Mouse (Mus musculus) thymus, postnatal 36 days (tissue): ENCODE measurements at regions not wholly inside any gene's neighbourhood (a gene's known extent, or its start where the extent isn't known, plus 50 kb on each side); places are given as distances from the start of the nearest gene placed in this dataset.

ENCODE experiments used
- DNase-seq, 2 experiments: peaks; one replicate each; pipeline ENCODE4 v3.0.0; 2022; ENCODE audit warnings: mixed read lengths in 2 of 2

GRCm38 (mm10) chr14:36618459-36619085, 350.0 kb downstream of the Ccser2 start:
- DNase-seq, result no peak

DNA sequence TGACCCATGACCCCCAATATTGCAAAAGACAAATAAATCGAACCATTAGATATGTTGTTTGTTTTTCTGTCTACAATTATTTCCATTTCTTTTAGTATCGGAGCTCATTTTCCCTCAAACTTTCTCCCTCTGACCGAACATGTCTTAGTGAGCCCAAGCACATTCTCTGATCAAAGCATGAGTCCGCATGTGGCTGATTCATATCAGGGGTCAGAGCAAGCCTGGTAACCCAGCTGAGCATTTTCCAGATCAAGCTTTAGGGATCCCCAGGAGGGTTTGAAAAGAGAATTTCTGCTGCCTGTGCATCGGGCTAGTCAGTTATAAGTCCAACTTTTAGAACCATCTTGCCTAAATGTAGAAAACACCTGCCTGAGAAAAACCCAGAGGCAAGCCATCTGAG, 350.6 kb downstream of the Ccser2 start:
- DNase-seq, result no peak

DNA sequence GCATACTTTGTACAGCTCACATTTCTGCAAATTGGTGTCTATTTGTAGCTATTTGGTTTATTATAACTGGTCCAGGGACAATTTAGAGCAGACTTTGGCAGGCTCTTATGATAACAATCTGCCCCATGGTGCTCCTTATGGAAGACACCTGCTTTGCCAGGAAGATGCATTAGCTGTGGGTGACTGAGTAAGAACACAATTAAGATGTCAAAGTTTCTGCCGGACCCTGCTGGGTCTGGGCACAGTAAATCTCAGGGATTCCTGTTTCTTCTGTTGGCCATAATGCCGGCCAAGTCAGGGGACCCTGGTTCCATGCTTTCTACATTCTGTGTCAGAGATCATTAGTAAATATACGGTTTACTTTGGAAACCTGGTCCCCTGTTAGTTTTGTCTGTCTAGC, 353.7 kb downstream of the Ccser2 start:
- DNase-seq, result no peak

- DNase-seq, result no peak
Observed at GRCm38 (mm10) chr14:36612860-36613259, 355.7 kb downstream of the Ccser2 start.

DNA sequence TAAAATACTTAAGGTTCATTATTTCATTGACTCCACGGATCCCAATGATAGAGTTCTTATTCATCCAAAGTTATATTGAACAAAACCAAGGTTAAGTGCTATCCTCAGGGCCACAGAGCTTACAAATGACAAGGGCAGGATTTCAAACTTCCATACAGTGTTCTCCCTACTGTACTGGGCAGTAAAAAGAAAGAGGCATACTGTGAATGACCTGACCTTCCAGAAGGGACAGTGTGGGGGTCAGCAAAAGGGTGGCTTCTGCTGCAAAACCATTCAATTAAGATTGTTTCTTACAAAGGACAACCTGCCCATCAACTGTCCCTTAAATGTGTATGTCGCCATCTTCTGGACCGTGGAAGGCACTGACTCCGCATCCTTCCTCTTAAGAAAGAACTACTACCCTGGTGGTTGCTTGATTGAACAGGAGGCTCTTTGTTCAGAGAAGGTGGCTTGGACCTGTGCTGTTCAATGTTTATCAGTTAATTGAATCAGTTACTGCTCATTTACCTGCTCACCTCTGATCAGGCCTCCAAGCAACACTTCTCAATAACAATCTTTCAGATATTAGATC, 384.4 kb downstream of the Ccser2 start:
- peak in 1 of 2 experiments; percentile 2 for DNase-seq

DNA sequence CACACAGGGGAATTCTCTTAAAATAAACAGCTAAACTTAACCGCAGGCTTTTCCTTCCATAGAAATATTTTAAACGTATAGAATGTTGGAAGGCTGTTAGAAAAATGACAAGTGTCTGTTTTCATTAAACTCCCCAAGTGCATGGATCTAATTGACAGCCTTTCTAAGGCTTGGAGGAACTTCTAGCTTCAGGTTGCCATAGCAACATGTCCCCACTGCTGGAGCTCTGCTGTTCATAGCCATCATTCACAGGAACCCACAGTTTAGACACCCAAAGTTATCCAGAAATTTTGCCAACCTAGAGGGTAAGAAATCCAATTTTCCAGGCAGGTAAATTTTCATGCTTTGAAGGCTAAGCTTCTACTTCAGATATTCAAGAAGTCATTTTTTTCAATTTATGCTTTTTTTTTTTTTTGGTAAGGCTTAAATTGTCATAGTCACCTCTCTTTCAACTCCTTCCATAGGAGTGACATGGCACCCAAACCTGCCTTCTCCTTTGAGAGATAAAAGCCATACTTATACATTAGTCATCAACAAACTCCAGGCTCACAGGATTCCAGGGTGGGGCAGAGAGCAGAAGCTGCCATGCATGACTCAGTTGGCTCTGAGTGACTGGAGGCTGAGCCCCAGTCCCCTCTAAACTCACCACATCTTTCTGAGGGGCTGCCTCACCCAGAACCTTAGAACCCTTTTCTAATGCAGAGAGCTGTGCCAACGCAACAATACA, 385.1 kb downstream of the Ccser2 start:
- DNase-seq, result no peak

DNA sequence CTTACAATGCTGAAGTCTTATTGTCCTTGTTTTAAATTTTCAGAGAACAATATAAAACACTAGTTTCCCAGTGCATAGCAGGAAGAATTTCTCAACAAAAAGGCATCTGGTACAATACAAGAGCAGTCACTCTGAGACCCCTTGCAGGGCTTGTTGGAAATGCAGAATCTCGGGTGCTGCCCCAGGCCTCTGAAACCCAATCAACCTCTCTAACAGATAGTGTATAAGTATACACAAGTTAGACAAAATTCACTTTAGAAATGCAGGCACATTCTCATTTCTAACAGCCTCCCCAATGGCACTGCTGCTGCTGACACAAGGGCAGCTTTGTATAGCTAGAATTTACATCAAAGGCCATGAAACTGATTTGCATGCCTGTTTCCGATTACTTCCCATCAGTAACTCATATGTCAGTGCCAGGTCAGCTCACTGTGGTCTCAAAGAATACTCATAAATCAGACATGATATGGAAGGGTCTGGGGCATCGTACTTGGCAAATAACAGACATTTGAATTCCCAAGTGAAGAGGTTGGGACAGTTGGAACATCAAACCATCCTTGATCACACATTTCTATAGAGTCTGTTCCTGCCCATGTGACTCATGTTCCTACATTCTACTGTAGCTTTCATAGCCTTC, 405.2 kb downstream of the Ccser2 start:
- no peak for DNase-seq

DNA sequence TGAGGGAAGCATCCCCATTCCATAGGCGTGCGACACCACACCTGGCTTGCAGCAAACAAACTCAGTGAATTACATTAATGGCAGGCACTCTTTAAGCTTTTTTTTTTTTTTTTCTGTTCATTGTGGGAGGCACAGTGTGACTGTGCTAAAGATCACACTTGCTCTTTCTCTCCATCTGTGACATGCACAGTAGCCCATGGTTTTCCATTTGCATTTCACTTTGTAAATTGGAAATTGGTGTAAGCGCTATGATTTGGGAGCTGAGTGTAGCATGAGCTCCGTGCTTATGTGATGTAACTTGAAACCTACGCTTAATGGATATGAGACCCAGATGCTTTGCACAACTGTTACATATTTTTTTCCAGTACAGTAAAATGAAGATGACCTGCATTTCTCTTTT, 431.2 kb downstream of the Ccser2 start:
- no peak for DNase-seq

DNA sequence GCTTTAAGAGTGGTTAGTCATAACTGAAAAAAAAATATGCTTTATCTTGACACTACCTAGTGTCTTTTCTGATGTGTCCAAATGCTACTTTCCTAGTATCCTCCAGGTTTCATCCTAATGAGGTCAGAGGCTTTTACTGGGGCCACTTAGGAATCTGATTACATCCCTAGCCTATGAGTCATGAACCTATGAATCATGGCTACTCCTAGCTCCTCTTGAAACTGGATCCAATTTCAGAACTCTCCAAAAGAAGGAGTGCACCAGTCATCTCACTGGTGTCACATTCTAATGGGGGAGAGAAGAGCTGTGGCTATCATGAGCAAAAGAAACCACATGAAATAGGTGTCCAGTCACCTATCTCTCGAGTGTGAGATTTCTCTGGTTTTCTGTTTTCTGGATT, 432.6 kb downstream of the 4930474N05Rik start:
- no peak for DNase-seq

GRCm38 (mm10) chr14:36525591-36526037, 430.9 kb downstream of the 4930474N05Rik start:
- DNase-seq, result no peak

DNA sequence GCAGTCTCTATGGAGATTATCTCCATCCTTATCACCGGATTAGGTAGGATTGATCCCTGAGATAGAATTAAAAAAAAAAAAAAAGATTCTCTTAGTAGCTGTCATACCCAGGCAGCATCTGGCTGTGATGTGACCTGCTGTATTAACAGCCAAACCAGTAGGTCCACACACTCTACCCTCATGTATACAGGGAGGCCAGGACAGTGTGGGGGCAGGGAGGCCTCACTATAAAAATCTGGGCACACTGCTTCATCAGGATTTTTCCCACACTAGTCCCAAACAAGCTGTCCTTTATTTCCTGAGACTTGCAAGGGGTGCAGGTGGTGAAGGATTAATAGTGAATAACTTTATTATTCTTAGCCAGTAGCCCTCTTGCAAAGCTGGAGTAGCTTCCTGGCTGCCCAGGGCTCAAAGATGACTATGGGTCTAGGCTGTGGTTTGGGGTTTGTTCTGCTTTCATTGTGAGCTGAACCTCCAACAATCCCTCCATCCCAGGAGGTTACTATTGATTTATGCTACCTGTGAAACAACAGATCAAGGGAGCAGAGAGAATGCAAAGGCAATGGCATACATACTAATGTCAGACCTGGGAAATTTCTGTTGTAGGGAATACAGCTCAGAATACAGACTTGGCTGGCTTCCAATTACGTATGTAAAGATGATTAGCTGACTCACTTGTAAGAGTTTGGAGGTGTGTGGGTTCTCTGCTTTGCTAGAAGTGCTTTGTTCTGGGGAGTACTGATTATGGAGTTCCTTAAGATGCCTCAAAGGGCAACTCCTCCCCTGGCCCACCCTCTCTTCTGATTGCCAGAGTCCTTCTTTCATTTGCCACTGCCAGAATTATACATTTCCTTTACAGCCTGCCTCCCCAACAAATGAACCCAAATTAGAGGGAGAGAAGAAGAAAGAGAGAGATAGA, 407.6 kb downstream of the 4930474N05Rik start:
- DNase-seq, result no peak

DNA sequence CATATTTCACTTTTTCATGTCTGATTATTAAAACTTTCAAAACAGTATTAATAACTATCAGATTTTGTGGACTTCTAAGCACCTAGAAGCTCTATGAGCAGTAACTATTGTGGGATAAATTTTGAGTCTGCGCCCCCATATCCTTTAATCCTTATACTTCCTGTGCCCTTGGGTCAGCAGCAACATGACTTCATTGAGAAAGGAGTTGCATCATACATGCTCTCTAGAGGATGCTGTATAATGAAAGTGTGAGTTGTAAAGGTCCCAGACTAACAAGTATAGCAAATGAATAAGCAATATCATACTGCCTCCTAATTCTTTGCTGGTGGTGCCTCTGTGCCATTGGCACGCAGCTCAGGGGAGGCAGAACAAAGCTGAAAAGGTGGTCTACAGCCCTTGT, 404.6 kb downstream of the 4930474N05Rik start:
- no peak for DNase-seq

DNA sequence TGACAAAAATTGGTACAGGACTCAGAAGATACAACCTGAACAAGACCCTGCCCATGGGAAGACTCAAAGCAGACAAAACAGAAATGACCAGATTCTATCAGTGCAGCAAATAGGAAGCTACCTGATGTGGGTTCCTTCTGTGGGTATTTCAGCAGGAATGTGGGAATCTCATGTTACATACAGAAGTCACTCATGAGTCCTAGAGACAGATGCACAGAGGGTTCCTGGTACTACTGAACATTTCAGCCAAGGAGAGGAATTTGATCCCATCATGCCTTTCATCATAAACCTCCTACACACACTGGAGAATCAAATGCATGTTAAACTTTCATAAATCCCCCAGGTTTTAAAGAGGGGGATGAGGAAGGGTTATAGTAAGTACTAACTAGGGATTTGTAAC, 390.8 kb downstream of the 4930474N05Rik start:
- no peak for DNase-seq

GRCm38 (mm10) chr14:36471617-36472016, 376.9 kb downstream of the 4930474N05Rik start:
- no peak for DNase-seq

GRCm38 (mm10) chr14:36470362-36470761, 375.6 kb downstream of the 4930474N05Rik start:
- no peak for DNase-seq

- no peak for DNase-seq
Observed at GRCm38 (mm10) chr14:36453049-36453448, 358.3 kb downstream of the 4930474N05Rik start.

GRCm38 (mm10) chr14:36450126-36450525, 355.4 kb downstream of the 4930474N05Rik start:
- DNase-seq, result no peak

- DNase-seq, result no peak
Observed at GRCm38 (mm10) chr14:36414656-36415273, 320.0 kb downstream of the 4930474N05Rik start.

GRCm38 (mm10) chr14:36414180-36414579, 319.5 kb downstream of the 4930474N05Rik start:
- DNase-seq, result no peak
